Mouse (Mus musculus) adrenal gland, adult 8-10 months (tissue): ENCODE results near the gene Mtmr4. TPM values are rescaled to one million over a fixed set of nuclear protein-coding genes. Genes with fewer than 3 reads are reported as not detected.
A peak's percentile ranks its signal among the peaks of the same experiment; 100 is the strongest.

ENCODE experiments used
- DNase-seq: peaks from one replicate; pipeline ENCODE4 v3.0.0; 2022
- total RNA-seq, 4 experiments: library from RNA; stranded (reverse); gene quantifications; 2 replicates each; pipeline ENCODE4 v1.2.4; 2022

Gene Mtmr4
- 10 to 100 TPM; 33.5 to 38.1 (median 34.7) TPM for total RNA-seq

DNA sequence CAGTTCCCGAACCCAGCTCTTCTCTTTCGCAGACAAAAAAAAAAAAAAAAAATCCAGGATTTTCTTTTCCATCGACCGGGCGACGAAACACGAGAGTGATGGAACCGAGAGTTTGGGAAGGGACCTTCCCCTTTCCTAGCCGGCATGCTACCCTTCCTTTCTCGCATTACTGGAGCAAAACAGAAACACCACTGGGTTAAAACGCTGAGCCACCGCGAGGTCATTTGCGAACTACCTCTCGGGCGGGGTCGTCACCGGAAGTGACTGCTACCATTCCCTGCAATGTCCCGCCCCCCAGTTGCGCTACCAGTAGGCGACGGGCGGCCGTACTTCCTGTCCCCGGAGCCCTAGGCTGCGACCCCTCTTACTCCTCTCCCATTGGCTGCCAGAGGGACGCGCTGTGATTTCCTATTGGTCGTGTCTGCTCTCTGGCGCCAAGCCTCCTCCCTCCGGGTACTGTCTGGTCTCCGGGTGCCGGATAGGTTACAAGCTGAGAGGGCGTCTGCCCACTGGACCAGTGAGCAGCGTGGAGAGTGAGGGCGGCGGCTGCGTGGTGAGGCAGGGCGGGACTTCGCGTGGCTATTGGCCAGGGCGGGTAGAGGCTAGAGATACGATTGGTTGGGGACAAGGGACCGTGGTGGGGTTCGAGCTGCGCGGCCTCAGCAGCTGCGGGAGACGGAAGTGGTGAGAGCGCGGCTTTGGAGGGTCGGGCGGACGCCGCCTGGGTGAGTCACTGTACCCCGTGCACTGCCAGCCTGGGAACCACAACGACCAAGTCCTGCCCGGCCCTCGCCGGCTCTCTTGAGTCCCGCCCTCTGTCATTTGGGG, at the start of gene Mtmr4:
Gene Mtmr4, plus strand, starts transcription at position 637 of the 828 bp plus-strand sequence.
- peak; percentile 100 for DNase-seq

DNA sequence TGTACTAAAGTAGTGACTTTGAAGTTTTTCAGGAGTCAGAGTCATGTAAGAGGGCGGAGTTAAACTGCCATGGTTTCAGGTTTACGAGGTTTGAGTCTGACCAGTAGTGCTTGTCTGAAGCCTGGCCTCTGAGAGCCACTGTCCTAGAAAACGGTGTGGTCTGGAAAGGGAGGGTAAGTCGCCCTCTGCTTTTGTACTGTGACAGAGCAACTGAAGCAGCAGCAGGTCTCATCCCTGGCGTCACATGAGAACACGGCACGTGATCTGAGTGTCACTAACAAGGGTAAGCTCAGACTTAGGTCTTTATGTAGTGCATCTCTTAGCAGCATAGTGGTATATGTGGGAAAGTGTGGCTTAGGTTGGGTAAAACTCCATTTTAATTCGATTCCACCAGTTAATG, 49.7 kb upstream of the Mtmr4 start:
- no peak for DNase-seq

DNA sequence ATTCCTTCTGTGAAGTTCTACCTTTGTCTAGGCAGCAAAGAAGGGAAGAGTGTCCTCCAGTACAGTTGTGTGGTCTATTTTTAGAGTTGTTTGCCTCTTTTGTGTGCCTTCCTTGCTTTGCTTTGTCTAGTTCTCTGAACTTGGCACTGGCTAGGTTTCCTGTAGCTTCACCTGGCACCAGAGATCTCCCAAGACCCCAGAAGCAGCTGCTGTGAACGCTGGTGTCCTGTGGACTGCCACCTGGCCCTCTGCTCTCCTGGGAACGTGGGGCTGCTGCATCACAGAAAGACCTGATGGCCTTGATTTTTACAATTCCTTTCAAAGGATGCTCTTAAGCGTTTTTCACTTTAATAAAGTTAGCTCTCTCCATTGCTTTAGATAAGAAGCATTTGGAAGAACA, 49.1 kb upstream of the Mtmr4 start:
- no peak for DNase-seq

DNA sequence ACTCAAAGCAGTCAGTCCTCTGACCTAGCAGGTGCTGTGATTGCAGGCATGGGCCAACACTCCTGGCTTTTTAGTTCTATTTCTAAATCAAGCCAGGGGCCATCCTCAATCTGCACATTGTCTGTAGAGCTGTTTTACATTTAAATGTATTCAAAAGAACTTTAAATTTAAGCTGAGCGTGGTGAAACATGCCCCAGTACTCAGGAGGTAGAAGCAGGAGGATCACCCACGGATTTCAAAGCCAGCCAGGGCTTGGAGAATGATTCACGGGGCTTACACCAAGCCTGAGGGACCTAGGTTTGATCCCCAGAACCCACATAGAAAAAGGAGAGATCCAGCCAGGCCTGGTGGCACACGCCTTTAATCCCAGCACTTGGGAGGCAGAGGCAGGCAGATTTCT, 38.6 kb upstream of the Mtmr4 start:
- no peak for DNase-seq

DNA sequence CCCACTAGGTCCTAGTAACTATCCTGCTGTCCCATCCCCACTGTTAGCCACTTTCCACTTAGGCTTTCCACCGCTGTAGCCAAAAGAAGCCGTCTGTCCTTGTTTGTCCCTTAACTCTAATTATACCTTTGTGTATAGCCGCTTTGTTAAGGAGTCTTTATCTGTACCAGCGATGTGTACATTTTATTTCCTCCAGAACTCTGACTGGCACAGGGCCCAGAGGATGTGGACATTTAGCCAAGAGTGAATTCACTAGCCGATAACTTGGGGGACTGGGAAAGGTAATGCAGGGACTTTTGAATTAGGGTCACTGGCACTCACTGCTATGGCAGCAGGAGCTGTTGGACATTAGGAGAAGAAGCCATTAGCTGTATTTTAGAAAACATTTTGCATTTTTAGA, 37.6 kb upstream of the Mtmr4 start:
- no peak for DNase-seq

DNA sequence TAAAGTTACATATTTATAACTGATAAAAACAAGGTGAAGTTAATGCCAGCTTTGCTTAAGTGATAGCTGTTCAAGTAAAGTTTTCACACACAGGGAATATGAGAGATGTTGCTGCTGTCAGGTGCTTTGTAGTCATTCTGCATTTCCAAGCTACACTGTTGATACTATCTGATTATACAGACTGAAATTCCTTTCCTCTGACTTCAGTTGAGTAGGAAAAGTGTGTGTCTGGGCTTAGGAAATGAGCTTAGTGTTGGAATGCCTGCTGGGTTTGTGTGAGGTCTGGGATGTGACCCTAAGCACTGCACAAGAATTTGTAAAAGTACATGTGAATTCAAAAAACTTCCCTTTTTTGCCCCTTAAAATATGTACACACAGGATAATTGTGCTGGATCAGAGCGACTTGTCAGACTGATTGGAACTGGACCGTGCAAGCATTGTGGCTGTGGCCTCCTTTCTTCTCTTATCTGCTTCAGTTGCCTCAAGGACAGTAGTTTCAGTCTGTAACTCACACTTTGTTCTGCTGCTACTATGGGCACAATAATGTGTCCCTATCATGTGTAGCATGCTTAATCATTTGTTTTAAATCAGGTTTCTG, 36.8 kb upstream of the Mtmr4 start:
- DNase-seq: no peak

DNA sequence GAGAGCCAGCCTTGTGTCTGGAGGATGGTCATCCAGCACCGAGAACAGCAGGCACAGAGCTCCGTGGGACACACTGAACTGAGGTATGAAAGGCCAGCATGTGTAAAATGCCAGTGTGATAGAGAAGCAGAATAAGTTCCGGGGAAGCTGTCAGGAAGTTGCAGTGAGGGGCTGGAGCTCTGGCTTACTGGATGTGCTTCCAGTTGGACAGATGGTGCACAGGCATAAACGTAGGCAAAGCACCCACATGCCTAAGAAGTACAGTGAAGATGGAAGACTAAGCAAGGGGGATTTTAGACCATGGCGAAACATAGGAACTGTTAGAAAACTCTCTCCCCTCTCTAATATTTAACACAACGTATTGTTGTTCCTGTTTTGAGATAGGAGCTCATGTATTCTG, 30.8 kb upstream of the Mtmr4 start:
- DNase-seq: no peak

DNA sequence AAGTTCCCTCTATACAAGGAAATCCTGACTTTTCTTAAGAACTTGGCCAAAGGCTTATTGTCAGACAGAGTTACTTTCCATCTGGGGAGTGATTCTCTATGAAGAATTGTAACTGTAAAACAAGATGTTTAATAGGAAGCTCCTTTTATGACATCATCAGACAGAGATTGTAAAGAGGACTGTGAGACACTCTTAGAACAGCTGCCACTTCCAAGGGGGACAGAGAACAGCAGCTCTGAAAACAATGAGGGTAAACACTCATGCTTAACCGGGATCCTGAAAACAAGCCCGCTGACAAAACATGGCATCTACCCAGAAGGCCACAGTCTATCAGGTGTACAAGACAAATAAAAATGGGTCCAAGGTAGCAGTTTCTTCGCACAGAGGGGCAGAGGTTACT, 25.5 kb upstream of the Mtmr4 start, which contains the start of gene Gm11492:
Gene Gm11492, plus strand, starts transcription at position 153 of the 400 bp plus-strand sequence.
- no peak for DNase-seq

DNA sequence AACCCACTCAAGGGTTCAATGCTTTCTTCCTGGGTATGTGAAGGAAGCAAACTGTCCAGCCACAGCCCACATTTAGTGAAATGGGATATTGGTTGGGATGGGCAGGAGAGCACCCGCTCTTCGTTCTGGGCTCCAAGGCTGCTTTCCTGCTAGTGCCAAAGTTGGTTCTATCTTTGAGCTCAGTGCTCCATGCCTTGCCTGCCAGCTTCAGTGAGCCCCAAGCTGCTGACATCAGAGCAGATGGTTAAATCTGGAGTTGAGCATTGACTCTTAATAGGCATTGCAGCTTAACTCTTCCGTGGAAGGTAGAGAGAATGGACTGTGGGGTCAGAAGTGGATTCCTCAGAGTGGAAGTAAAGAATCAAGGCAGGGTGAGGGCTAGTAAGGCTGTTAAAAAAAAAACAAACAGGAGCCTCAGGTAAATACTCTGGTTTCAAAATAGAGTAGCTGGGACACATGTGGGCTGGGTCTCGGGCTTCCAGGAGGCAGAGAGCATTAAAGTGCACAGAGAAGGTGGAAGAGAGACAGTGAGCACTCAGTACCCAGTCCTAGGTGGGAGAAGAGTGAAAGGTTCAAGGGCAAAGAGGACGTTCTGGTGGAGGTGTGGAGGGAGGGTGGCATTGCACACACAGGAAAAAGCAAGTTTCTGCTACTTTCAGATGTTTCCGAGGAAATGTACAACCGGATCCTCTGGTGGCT, 23.6 kb upstream of the Mtmr4 start, which contains the start of gene Sept4:
Gene Sept4, plus strand, starts transcription at position 649 of the 699 bp plus-strand sequence.
- no peak for DNase-seq

DNA sequence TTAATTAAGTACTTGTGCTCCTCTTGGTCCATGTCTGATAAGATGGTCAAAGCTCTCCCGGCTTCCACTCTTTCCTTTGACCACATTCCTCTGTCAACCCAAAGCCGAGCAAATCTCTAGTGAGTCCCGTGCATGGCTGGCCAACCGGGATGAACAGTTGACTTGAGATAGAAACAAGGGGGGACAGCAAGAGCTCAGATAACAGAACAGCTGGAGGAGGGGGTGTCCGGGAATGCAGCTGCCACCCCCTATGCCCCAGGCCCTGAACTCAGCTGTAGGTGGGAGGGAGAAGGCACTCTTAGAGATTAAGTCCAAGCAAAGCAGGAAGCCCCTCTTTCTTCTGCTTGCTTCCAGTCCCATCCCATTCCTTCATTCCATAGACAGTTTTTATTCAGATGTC, 21.2 kb upstream of the Mtmr4 start:
- no peak for DNase-seq

DNA sequence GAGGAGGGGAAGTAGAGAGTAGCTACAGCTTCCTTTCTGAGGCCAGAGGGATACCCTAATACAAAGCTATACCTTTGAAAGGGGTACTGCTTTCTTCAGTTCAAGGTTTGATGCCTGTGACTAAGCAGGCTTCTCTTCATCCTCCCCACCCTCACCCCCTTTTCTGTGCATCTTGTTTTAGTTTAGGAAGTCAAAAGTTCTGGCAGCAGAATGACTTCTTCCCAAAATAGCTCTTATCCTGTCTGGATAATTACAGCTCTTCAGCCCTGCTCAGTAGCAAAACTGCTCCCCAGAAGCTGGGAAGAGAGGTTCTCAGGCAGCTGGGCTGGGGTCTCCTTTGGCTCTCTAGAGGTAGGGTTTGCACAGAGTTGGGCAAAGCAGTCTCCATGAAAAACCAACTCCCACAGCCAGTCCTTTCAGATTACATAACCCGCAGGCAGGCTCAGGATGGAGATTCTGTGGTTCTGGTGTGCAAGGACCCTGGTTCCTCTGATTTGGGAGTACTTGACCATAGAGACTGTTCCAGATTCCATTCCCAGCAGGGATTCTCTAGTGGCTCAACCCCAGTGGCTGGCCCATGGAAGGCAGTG, 20.5 kb upstream of the Mtmr4 start:
- no peak for DNase-seq

DNA sequence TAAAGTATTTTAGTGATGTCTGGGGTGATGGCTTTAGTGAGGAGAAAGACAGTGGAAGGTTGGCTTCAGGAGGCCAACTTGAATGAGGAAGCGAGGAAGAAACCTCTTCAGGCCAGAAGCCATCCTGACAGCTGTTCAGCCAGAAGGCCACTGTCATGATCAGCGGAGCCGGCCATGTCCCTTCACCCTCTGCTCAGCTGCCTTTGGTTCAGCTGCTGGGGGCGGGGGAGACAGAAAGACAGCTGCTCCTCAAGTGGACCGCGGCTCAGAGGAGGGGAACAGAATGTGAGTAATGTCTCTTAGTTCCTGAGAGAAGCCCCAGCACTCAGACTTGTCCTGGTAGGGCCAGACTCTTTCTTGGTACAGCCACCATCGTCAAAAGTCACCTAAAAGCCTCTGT, 18.2 kb upstream of the Mtmr4 start:
- no peak for DNase-seq

DNA sequence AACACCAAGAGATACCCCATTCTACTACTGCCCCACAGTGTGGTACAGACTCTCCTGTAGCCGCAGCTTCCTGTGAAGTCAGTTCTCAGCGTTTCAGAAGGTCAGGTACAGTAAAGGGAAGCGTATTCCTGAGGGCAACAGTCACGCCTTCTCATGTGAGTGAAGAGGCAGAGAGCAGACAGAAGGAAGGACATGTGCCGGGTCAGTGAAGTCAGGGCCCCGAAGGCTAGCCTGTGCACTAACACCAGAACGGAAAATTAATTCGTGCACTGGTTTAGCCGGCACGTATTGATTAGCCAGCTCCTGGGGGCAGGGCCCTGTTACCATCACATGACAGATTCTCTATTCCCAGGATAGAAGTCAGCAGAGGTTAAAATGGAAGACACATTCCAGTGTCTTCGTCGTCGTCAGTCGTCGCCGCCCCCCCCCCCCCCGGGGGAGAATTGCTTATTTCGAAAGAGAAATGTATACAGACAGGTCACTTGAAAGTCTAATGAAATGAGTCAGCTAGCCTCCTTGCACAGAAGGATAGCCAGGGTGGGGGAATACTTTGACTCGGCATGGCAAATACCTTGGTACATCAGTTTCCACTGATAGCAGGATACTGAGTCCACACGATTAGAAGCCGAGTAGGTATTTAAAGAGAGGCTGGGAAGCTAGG, 17.3 kb upstream of the Mtmr4 start:
- no peak for DNase-seq

DNA sequence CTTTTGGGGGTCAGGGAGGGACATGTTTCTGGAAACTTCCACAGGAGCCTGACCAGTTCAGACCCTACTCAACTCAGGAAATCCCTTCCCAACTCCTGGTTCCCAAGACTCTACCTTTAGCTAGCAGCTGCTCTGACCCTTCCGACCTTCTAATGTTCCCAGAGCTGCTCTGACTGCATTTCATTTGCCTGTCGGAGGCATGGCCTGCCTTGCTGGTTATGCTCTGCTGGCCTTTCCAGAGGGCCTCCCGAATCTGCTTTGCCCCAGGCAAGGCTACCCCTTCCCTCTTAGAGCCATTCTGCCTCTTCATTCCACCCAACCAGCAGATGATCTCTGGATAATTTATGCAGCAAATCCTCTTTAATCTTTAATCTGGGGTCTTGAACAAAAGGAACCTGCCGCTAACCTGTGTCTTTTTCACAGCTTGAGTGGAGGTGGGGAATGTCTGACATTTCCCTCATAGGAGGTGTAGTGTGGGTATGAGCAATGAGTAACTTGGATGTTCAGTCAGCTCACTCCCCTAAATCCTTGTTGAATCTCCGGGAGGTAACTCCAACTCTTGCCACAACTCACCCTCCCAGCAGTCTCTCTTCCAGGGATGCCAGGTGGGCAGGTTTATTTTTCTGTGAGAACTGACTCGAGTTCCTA, 14.2 kb upstream of the Mtmr4 start:
- DNase-seq: no peak

DNA sequence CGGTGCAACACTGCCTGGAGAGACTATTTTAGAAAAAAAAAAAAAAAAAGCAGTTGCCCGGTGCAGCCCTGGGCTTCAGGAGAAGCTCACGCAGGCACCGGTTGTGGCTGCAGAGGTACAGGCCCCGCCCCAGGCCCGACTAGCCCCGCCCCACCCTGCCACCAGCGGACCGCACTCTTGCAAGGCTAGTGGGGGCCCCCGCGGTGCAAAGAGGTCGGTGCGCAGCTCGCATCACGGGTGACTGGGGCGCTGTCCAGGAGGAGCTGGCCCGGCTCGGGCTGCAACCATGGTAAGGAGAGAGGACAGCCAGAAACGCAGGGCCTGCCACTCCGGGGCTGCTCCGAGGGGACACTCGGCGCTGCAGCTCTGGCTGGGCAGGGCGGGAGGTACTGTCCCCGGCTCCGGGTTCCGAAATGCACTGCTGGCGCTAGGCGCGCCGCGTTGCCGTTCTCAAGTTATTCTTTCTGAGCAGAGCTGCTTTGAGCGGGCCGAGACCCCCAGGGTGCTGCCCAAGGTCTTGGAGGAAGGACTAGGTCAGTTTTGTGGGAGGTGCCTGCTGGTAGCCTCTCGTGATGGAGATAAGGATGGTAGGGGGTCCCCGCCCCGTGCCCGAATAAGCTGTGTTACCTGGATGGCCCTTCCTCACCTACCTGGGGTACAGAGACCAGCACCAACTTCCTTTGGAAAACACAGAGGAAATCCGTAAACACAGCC, 13.6 kb upstream of the Mtmr4 start:
- peak; percentile 63 for DNase-seq

DNA sequence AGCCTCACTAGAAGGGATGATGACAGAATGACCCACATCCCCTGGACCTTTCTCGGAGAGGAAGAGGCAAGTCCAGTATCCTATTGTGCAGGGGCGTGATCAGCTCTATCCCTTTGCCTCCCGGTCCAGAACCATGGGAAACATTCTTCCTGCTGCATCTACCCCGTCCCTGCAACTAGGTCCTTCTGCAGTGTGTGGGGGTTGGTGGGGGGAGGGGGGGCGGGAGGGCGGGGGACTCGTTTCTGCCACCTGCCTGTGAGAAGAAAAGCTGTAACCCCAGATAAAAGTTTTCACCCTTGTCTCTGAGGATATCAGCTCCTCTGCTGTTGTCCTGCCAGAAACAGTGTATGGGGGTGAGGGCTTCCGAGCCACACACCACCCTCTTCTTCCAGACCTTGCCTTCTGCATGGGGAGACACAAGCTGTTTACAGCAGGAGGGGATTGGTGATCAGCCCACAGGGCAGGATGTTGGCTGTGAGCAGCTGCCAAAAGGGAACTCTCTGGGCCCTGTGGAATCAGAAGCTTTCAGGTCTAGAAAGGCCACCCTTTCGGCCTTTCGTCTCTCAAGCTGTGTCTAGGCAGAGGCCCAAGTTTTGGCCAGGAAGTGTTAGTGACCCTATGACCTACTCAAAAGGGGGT, 12.9 kb upstream of the Mtmr4 start:
- DNase-seq: no peak

DNA sequence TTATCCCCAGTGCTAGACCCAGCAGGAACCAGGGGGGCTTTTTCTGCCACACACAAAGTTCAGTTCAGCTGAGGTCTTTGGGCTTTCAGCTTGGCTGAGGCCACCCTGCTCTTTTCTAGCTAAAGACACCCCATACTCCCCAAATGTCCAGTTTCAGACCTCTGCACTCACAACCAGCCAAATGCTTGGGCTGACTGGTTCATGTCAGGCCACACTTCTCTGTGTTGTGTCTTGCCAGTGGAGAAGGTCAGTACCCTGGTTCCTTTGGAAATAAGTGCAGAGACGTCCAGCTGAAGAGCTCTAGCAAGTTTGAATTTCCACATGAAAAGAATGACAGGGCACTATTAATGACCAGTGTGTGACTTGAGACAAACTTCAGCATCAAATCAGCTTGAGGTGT, 12.2 kb upstream of the Mtmr4 start:
- no peak for DNase-seq

DNA sequence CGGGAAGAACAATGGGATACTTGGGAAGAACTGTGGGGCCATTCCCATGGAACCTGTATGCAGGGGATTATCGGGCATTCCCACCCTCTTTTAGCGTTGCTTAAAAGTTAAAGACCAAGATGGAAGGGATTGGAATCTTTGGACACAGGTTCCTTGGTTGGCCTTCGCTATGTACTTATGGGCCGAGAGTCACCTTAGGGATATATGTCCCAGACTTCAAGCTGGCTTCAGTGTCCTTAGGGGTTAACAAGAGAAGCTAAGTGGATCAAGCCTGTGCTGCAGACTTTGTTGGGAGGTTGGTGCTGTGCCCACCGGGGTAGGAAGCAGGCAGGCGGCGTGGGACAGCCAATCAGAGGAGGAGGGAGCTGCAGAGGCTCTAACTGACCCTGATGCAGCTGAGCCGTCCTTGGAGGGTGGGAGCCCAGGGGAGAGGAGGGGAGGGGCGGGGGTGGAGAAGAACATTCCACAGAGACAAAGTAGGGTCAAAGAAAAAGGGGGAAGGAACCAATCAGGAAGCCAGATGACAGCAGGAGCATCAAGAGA, 11.3 kb upstream of the Mtmr4 start:
- DNase-seq: no peak

DNA sequence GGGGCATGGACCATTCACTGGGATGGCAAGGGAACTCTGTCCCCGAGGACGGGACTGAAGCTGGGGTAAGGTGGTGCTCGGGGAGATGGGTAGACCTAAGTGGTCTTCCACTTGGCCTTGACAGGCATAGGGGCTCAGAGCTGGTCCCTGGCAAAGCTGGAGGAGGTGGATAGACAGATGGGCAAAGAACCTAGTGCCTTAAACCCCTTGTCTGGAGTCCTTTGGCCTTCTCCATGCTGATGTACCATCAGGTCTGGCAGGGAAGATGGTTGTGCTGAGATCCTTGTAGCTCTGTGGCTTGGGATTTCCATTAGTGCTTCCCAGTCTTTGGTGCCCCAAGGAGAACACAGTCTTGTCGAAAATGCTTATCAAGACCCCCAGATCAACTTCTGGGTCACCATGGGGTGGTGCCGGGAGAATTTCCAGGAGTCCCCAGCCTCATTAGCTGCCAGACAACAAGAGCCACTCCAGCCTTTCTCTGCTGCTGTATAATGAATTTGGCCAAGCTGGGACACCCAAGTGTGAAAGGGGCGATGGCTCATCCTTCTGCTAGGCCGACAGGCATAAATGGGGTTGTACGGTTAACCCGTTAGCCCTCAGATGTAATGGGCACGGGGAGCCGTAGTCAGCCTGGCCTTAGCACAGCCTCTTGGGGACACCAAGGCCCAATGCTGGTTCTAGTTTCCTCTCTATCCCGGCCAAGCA, 10.6 kb upstream of the Mtmr4 start:
- no peak for DNase-seq
